Mouse (Mus musculus): ENCODE measurements around the gene Celf6. TPM values are rescaled to one million over a fixed set of nuclear protein-coding genes. Genes with fewer than 3 reads are reported as not detected.

Celf6 gene
- total and polyA plus RNA-seq, 3 experiments: not detected

GRCm38 (mm10) chr9:59638372-59638771 is 60.7 kb downstream of the Celf6 start:
- dilution Hi-C loops (cut with MboI; ENCODE audit: extremely low pct_ligation_motif_present, extremely low pct_unique_long_range_greater_than_20kb, low sequenced_read_pairs) (no loop called here), in situ Hi-C loops (cut with MboI; ENCODE audit: low pct_ligation_motif_present, low pct_unique_long_range_greater_than_20kb, low sequenced_read_pairs) (no loop called here)
- Histone ChIP-seq H3K79me2 (replicated peaks; ENCODE audit: control insufficient read depth, extremely low read depth, insufficient read depth, poor library complexity, severe bottlenecking) (no peaks in the 10 kb centered on the region), H3K9me3 (replicated peaks; ENCODE audit: low read length) (no peaks in the 10 kb centered on the region), H3K4me3 (replicated peaks in 1 of 3; ENCODE audit: low read depth in 2 of 3, low read length in 2 of 3, poor library complexity in 1 of 3) (no peak overlapping the region), H3K4me1 (ENCODE audit: control insufficient read depth in 1 of 2, insufficient read depth in 2 of 2) (peaks cover 0 to 12% of the 10 kb centered on the region in 2 experiments; a peak in 2 of 4 replicates), H3K36me3 (replicated peaks in 1 of 2; ENCODE audit: control insufficient read depth in 1 of 2, insufficient read depth in 1 of 2, low read length in 1 of 2) (peaks cover 21 to 62% of the 10 kb centered on the region in 2 experiments), H3K27me3 (replicated peaks) (no peaks in the 10 kb centered on the region), H3K27ac (ENCODE audit: insufficient read depth, low read depth) (no peak overlapping the region), H3K9ac (ENCODE audit: insufficient read depth, low read depth) (no peak overlapping the region), H3K4me2 (ENCODE audit: insufficient read depth, low read depth, poor library complexity, severe bottlenecking) (no peak overlapping the region)
- TF ChIP-seq NRF1 (IDR thresholded peaks at IDR 0.05; ENCODE audit: low read depth, low read length) (no peak), ETS1 (conservative IDR thresholded peaks at IDR 0.05; ENCODE audit: low read depth, low read length) (no peak), JUN (IDR thresholded peaks at IDR 0.05; ENCODE audit: insufficient read depth, low read depth, low read length) (no peak), CHD2 (IDR thresholded peaks at IDR 0.05; ENCODE audit: low read length) (no peak), ZNF384 (IDR thresholded peaks at IDR 0.05; ENCODE audit: low read depth, low read length) (no peak), GABPA (IDR thresholded peaks at IDR 0.05; ENCODE audit: insufficient replicate concordance, low read depth, low read length) (no peak), EP300 (IDR thresholded peaks at IDR 0.05; ENCODE audit: low read length) (no peak)
- DNase-seq (ENCODE audit: extremely low read depth): no peak

- Histone ChIP-seq H3K36me3 (replicated peaks in 1 of 2; ENCODE audit: control insufficient read depth in 1 of 2, insufficient read depth in 1 of 2, low read length in 1 of 2) (peaks cover 18 to 53% of the 10 kb centered on the region in 2 experiments), H3K9me3 (replicated peaks; ENCODE audit: low read length) (no peaks in the 10 kb centered on the region), H3K4me3 (replicated peaks in 1 of 3; ENCODE audit: low read depth in 2 of 3, low read length in 2 of 3, poor library complexity in 1 of 3) (no peak overlapping the region), H3K4me1 (ENCODE audit: control insufficient read depth in 1 of 2, insufficient read depth in 2 of 2) (peaks cover 0 to 12% of the 10 kb centered on the region in 2 experiments; a peak in 2 of 4 replicates), H3K9ac (ENCODE audit: insufficient read depth, low read depth) (no peak overlapping the region), H3K4me2 (ENCODE audit: insufficient read depth, low read depth, poor library complexity, severe bottlenecking) (no peak overlapping the region), H3K79me2 (replicated peaks; ENCODE audit: control insufficient read depth, extremely low read depth, insufficient read depth, poor library complexity, severe bottlenecking) (no peaks in the 10 kb centered on the region), H3K27ac (ENCODE audit: insufficient read depth, low read depth) (no peak overlapping the region), H3K27me3 (replicated peaks) (no peaks in the 10 kb centered on the region)
- no peak for DNase-seq (ENCODE audit: extremely low read depth)
- no peak for TF ChIP-seq RAD21 (IDR thresholded peaks at IDR 0.05; ENCODE audit: low read depth, low read length)
- no peak for TF ChIP-seq TBP (conservative IDR thresholded peaks at IDR 0.05; ENCODE audit: low read depth, low read length)
- TF ChIP-seq SMC3 (IDR thresholded peaks at IDR 0.05; ENCODE audit: low read depth, low read length): no peak
- TF ChIP-seq MYC (IDR thresholded peaks at IDR 0.05; ENCODE audit: low read depth, low read length): no peak
- no peak for TF ChIP-seq USF1 (IDR thresholded peaks at IDR 0.05; ENCODE audit: low read depth, low read length)
- no peak for TF ChIP-seq RCOR1 (conservative IDR thresholded peaks at IDR 0.05; ENCODE audit: low read depth, low read length)
- no peak for TF ChIP-seq NRF1 (IDR thresholded peaks at IDR 0.05; ENCODE audit: low read depth, low read length)
- TF ChIP-seq TCF12 (IDR thresholded peaks at IDR 0.05; ENCODE audit: low read depth, low read length): no peak
- TF ChIP-seq ETS1 (conservative IDR thresholded peaks at IDR 0.05; ENCODE audit: low read depth, low read length): no peak
- no peak for TF ChIP-seq KAT2A (IDR thresholded peaks at IDR 0.05; ENCODE audit: insufficient replicate concordance, low read length)
- TF ChIP-seq POLR2AphosphoS2 (IDR thresholded peaks at IDR 0.05; ENCODE audit: low read depth, low read length): no peak
- no peak for TF ChIP-seq GABPA (IDR thresholded peaks at IDR 0.05; ENCODE audit: insufficient replicate concordance, low read depth, low read length)
- no peak for TF ChIP-seq IRF4 (IDR thresholded peaks at IDR 0.05; ENCODE audit: low read depth, low read length)
- TF ChIP-seq MAFK (IDR thresholded peaks at IDR 0.05; ENCODE audit: insufficient replicate concordance, low read length): no peak
- no peak for TF ChIP-seq EP300 (IDR thresholded peaks at IDR 0.05; ENCODE audit: low read length)
- TF ChIP-seq ZC3H11A (IDR thresholded peaks at IDR 0.05; ENCODE audit: low read depth, low read length): no peak
- no peak for TF ChIP-seq PAX5 (IDR thresholded peaks at IDR 0.05; ENCODE audit: low read length)
- in situ Hi-C loops (cut with MboI; ENCODE audit: low pct_ligation_motif_present, low pct_unique_long_range_greater_than_20kb, low sequenced_read_pairs) (no loop called here), dilution Hi-C loops (cut with MboI; ENCODE audit: extremely low pct_ligation_motif_present, extremely low pct_unique_long_range_greater_than_20kb, low sequenced_read_pairs) (no loop called here)
These were observed 62.2 kb downstream of the Celf6 start for GRCm38 (mm10) chr9:59639936-59640335.

Data from CH12.LX (cell line).